In genomic region chr14:20750503-20750902, GRCm38 (mm10) we compare ENCODE assay signal across 30 mouse cellular contexts. TPM values are rescaled to one million over a fixed set of nuclear protein-coding genes. Genes with fewer than 3 reads are reported as not detected.
DNase-seq lines count a peak whose midpoint lies in the region; ATAC-seq and TF ChIP-seq lines count a peak whose summit lies in the region.
"Had no signal": no experiment of that assay in that cellular context is flagged by ENCODE, and none has a peak within 500 bp of the region (broad histone marks: within the 10 kb centered on the region; RNA-seq: fewer than 3 reads in every experiment).

No protein-coding gene starts in this region.

- H3K27ac ChIP-seq in heart, embryonic 10.5 days: peak overlapping the region; percentile 78
- H3K27ac ChIP-seq in heart, embryonic 15.5 days: peak overlapping the region; percentile 78
- peak overlapping the region; percentile 22 for H3K27ac ChIP-seq in kidney, embryonic 16.5 days (ENCODE audit: low read length)
- H3K27ac ChIP-seq in intestine, postnatal 0 days (ENCODE audit: low read depth, low read length): peak overlapping the region; percentile 76
- H3K27ac ChIP-seq: forebrain, embryonic 13.5 days; hindbrain, embryonic 12.5 days; liver, embryonic 12.5 days; neural tube, embryonic 12.5 days had no signal

- no peak for TF ChIP-seq CTCF in intestine, postnatal 0 days (IDR thresholded peaks at IDR 0.05; ENCODE audit: low read depth)

- H3K9ac ChIP-seq in heart, embryonic 15.5 days: no peak overlapping the region
- no peak overlapping the region for H3K9ac ChIP-seq in kidney, embryonic 16.5 days (replicated peaks; ENCODE audit: low read length)
- no peak overlapping the region for H3K9ac ChIP-seq in intestine, postnatal 0 days (ENCODE audit: low read depth, low read length)
- H3K9ac ChIP-seq: forebrain, embryonic 13.5 days; hindbrain, embryonic 12.5 days; liver, embryonic 12.5 days; liver, postnatal 0 days; neural tube, embryonic 12.5 days had no signal

- H3K36me3 ChIP-seq in heart, embryonic 10.5 days: peaks cover 58% of the 10 kb centered on the region
- H3K36me3 ChIP-seq in heart, embryonic 15.5 days: peaks cover 37% of the 10 kb centered on the region
- peaks cover 9% of the 10 kb centered on the region; the same call in 1 of the 2 replicates for H3K36me3 ChIP-seq in kidney, embryonic 16.5 days (ENCODE audit: insufficient read depth, low read length)
- peaks cover 22% of the 10 kb centered on the region for H3K36me3 ChIP-seq in intestine, postnatal 0 days (ENCODE audit: control insufficient read depth, insufficient read depth)

- intact Hi-C loops in heart, postnatal 10 days (cut with DNase I): no loop called here
- intact Hi-C loops in heart, postnatal 36 days (cut with DNase I): no loop called here

- H3K27me3 ChIP-seq in heart, embryonic 10.5 days (ENCODE audit: insufficient read depth, poor library complexity, severe bottlenecking): no peaks in the 10 kb centered on the region
- H3K27me3 ChIP-seq in heart, embryonic 15.5 days: no peaks in the 10 kb centered on the region
- no peaks in the 10 kb centered on the region for H3K27me3 ChIP-seq in kidney, embryonic 16.5 days (ENCODE audit: insufficient read depth, low read length)
- no peaks in the 10 kb centered on the region for H3K27me3 ChIP-seq in intestine, postnatal 0 days (replicated peaks; ENCODE audit: control insufficient read depth, insufficient read depth, low read length)
- H3K27me3 ChIP-seq: CH12.LX; forebrain, embryonic 13.5 days; hindbrain, embryonic 12.5 days; liver, embryonic 12.5 days; neural tube, embryonic 12.5 days had no signal

- H3K4me3 ChIP-seq in heart, embryonic 10.5 days: no peak overlapping the region
- H3K4me3 ChIP-seq in heart, embryonic 15.5 days: no peak overlapping the region
- H3K4me3 ChIP-seq in kidney, embryonic 16.5 days (ENCODE audit: low read length): no peak overlapping the region
- no peak overlapping the region for H3K4me3 ChIP-seq in intestine, postnatal 0 days (ENCODE audit: low read depth, low read length)
- H3K4me3 ChIP-seq: forebrain, embryonic 13.5 days; hindbrain, embryonic 12.5 days; liver, embryonic 12.5 days; neural tube, embryonic 12.5 days had no signal

- WGBS in heart, embryonic 10.5 days: 88% methylated on average over 5 of the region's 5 CpGs
- 79% methylated on average over 5 of the region's 5 CpGs for WGBS in heart, embryonic 15.5 days
- WGBS in kidney, embryonic 16.5 days: 51% methylated on average over 5 of the region's 5 CpGs
- WGBS in intestine, postnatal 0 days: 36% methylated on average over 5 of the region's 5 CpGs

- ATAC-seq in heart, embryonic 15.5 days (replicated peaks; ENCODE audit: insufficient number of reproducible peaks, insufficient read depth, low FRiP score, low read depth): no peak
- ATAC-seq in kidney, embryonic 16.5 days (ENCODE audit: low FRiP score, low TSS enrichment): no peak
- peak; percentile 71 for ATAC-seq in intestine, postnatal 0 days
- ATAC-seq: activated CD4-positive, CD25-positive, alpha-beta regulatory T cell, adult 4 months; forebrain, embryonic 13.5 days; liver, embryonic 12.5 days; liver, postnatal 0 days; midbrain, embryonic 16.5 days had no signal

- peaks cover 30% of the 10 kb centered on the region for H3K4me1 ChIP-seq in heart, embryonic 10.5 days
- peaks cover 25% of the 10 kb centered on the region for H3K4me1 ChIP-seq in heart, embryonic 15.5 days (replicated peaks)
- H3K4me1 ChIP-seq in kidney, embryonic 16.5 days (ENCODE audit: insufficient read depth, low read length): no peaks in the 10 kb centered on the region
- H3K4me1 ChIP-seq in intestine, postnatal 0 days (replicated peaks; ENCODE audit: control insufficient read depth, insufficient read depth, low read length): 0 out of 2 replicates have a peak, but pooled peaks cover 3% of the 10 kb centered on the region
- H3K4me1 ChIP-seq: forebrain, embryonic 13.5 days; hindbrain, embryonic 12.5 days; liver, embryonic 12.5 days; neural tube, embryonic 12.5 days had no signal

- no peak for DNase-seq in heart, embryonic 10.5 days (ENCODE audit: low spot score)
- DNase-seq in heart, postnatal 10 days: no peak
- no peak for DNase-seq in heart, postnatal 36 days
- no peak for DNase-seq in kidney, postnatal 25 days
- DNase-seq in adrenal gland, postnatal 36 days: no peak
- DNase-seq: adrenal gland, adult 2 months; cerebellum, adult 2 months; cerebellum, postnatal 14 days; gastrocnemius, postnatal 25 days; heart, adult 11 months; kidney, adult 9 months; layer of hippocampus, postnatal 36 days; left cerebral cortex, postnatal 4 days; liver, postnatal 0 days; lung, postnatal 36 days; right cerebral cortex, adult 18-20 months; spleen, adult 18-20 months; thymus, adult 2 months; thymus, postnatal 4 days had no signal

- H3K4me2 ChIP-seq in heart, embryonic 15.5 days: no peak overlapping the region
- H3K4me2 ChIP-seq in kidney, embryonic 16.5 days (replicated peaks; ENCODE audit: low read depth, low read length): no peak overlapping the region
- H3K4me2 ChIP-seq in intestine, postnatal 0 days (replicated peaks; ENCODE audit: low read depth): no peak overlapping the region
- H3K4me2 ChIP-seq: forebrain, embryonic 13.5 days; hindbrain, embryonic 12.5 days; liver, embryonic 12.5 days; midbrain, embryonic 11.5 days; neural tube, embryonic 12.5 days had no signal

- H3K9me3 ChIP-seq in heart, embryonic 10.5 days: no peaks in the 10 kb centered on the region
- H3K9me3 ChIP-seq in heart, embryonic 15.5 days (replicated peaks): no peaks in the 10 kb centered on the region
- no peaks in the 10 kb centered on the region for H3K9me3 ChIP-seq in kidney, embryonic 16.5 days (ENCODE audit: low read length)
- no peaks in the 10 kb centered on the region for H3K9me3 ChIP-seq in intestine, postnatal 0 days (ENCODE audit: control insufficient read depth)
- H3K9me3 ChIP-seq: forebrain, embryonic 13.5 days; hindbrain, embryonic 12.5 days; liver, embryonic 12.5 days; neural tube, embryonic 12.5 days had no signal

RNA-seq across cellular contexts. Expression of gene Ndst2, which starts 16.1 kb away (rescaled TPM):
- polyA plus RNA-seq in heart, embryonic 10.5 days (2016; fragmentation: Nextera tagmentation; extraction: Ambion mirVana): 17.5 and 19.7 TPM in 2 replicates
- total RNA-seq in heart, postnatal 10 days (2021): 10 to 100 TPM; 15.5 to 18.3 TPM
- 13.8 and 17.8 TPM in 2 replicates for polyA plus RNA-seq in heart, embryonic 15.5 days (2015; fragmentation: Nextera tagmentation; extraction: Ambion mirVana)
- 10 to 100 TPM; 10.6 to 10.8 TPM for total RNA-seq in heart, postnatal 36 days (2021)
- polyA plus RNA-seq in kidney, embryonic 16.5 days (2015; fragmentation: Nextera tagmentation; extraction: Ambion mirVana): 31.6 and 33.5 TPM in 2 replicates
- polyA plus RNA-seq in intestine, postnatal 0 days (2015; fragmentation: Nextera tagmentation; extraction: Ambion mirVana): 9.8 and 12.4 TPM in 2 replicates
- total RNA-seq in adrenal gland, postnatal 36 days (2021): 10 to 100 TPM; 24.1 to 26.2 TPM

RNA-seq across cellular contexts. Expression of gene Zswim8, which starts 43.2 kb away (rescaled TPM):
- 25.9 and 33.1 TPM in 2 replicates for polyA plus RNA-seq in heart, embryonic 10.5 days (2016; fragmentation: Nextera tagmentation; extraction: Ambion mirVana)
- 10 to 100 TPM; 68.7 to 71.7 TPM for total RNA-seq in heart, postnatal 10 days (2021)
- 18.2 and 24.7 TPM in 2 replicates for polyA plus RNA-seq in heart, embryonic 15.5 days (2015; fragmentation: Nextera tagmentation; extraction: Ambion mirVana)
- 10 to 100 TPM; 45.4 to 47.8 TPM for total RNA-seq in heart, postnatal 36 days (2021)
- 28.3 and 33.6 TPM in 2 replicates for polyA plus RNA-seq in kidney, embryonic 16.5 days (2015; fragmentation: Nextera tagmentation; extraction: Ambion mirVana)
- polyA plus RNA-seq in intestine, postnatal 0 days (2015; fragmentation: Nextera tagmentation; extraction: Ambion mirVana): 15.0 and 19.0 TPM in 2 replicates
- 100 to 1,000 TPM in 1 of 2 experiments, 10 to 100 TPM in 1; 97.8 to 135 TPM for total RNA-seq in adrenal gland, postnatal 36 days (2021)

RNA-seq across cellular contexts. Expression of gene Camk2g, which starts 43.4 kb away (rescaled TPM):
- 60.6 and 65.3 TPM in 2 replicates for polyA plus RNA-seq in heart, embryonic 10.5 days (2016; fragmentation: Nextera tagmentation; extraction: Ambion mirVana)
- total RNA-seq in heart, postnatal 10 days (2021): 10 to 100 TPM; 48.5 to 59.8 TPM
- polyA plus RNA-seq in heart, embryonic 15.5 days (2015; fragmentation: Nextera tagmentation; extraction: Ambion mirVana): 75.7 and 76.8 TPM in 2 replicates
- 10 to 100 TPM; 51.4 to 52.8 TPM for total RNA-seq in heart, postnatal 36 days (2021)
- polyA plus RNA-seq in kidney, embryonic 16.5 days (2015; fragmentation: Nextera tagmentation; extraction: Ambion mirVana): 41.7 and 46.0 TPM in 2 replicates
- polyA plus RNA-seq in intestine, postnatal 0 days (2015; fragmentation: Nextera tagmentation; extraction: Ambion mirVana): 27.6 and 37.7 TPM in 2 replicates
- total RNA-seq in adrenal gland, postnatal 36 days (2021): 10 to 100 TPM; 45.8 to 54.6 TPM

RNA-seq across cellular contexts. Expression of gene Chchd1, which starts 47.7 kb away (rescaled TPM):
- polyA plus RNA-seq in heart, embryonic 10.5 days (2016; fragmentation: Nextera tagmentation; extraction: Ambion mirVana): 224 and 232 TPM in 2 replicates
- 10 to 100 TPM; 83.7 to 91.9 TPM for total RNA-seq in heart, postnatal 10 days (2021)
- 159 and 218 TPM in 2 replicates for polyA plus RNA-seq in heart, embryonic 15.5 days (2015; fragmentation: Nextera tagmentation; extraction: Ambion mirVana)
- 100 to 1,000 TPM; 120 to 123 TPM for total RNA-seq in heart, postnatal 36 days (2021)
- polyA plus RNA-seq in kidney, embryonic 16.5 days (2015; fragmentation: Nextera tagmentation; extraction: Ambion mirVana): 161 and 171 TPM in 2 replicates
- polyA plus RNA-seq in intestine, postnatal 0 days (2015; fragmentation: Nextera tagmentation; extraction: Ambion mirVana): 143 and 150 TPM in 2 replicates
- 10 to 100 TPM; 82.0 to 94.3 TPM for total RNA-seq in adrenal gland, postnatal 36 days (2021)

RNA-seq across cellular contexts. Expression of gene Fut11, which starts 55.7 kb away (rescaled TPM):
- 18.4 and 19.5 TPM in 2 replicates for polyA plus RNA-seq in heart, embryonic 10.5 days (2016; fragmentation: Nextera tagmentation; extraction: Ambion mirVana)
- total RNA-seq in heart, postnatal 10 days (2021): 10 to 100 TPM; 11.1 to 11.6 TPM
- 19.0 and 23.9 TPM in 2 replicates for polyA plus RNA-seq in heart, embryonic 15.5 days (2015; fragmentation: Nextera tagmentation; extraction: Ambion mirVana)
- total RNA-seq in heart, postnatal 36 days (2021): 1 to 10 TPM; 6.6 to 7.1 TPM
- 28.2 and 28.5 TPM in 2 replicates for polyA plus RNA-seq in kidney, embryonic 16.5 days (2015; fragmentation: Nextera tagmentation; extraction: Ambion mirVana)
- polyA plus RNA-seq in intestine, postnatal 0 days (2015; fragmentation: Nextera tagmentation; extraction: Ambion mirVana): 7.4 and 8.4 TPM in 2 replicates
- total RNA-seq in adrenal gland, postnatal 36 days (2021): 10 to 100 TPM; 17.8 to 21.4 TPM

Comparison
In these comparisons a context has a peak if more than half of its experiments do, and no peak if none do; other contexts are left out.
1. H3K27ac ChIP-seq: peak in every context shown above with its lines; median percentile 78 in heart, embryonic 10.5 days; 78 in heart, embryonic 15.5 days; 76 in intestine, postnatal 0 days; 22 in kidney, embryonic 16.5 days.